Mouse (Mus musculus) C2C12 (cell line): ENCODE data around the gene Bpifb3.

Source experiments
- CTCF ChIP-seq: IDR thresholded peaks from one replicate; pipeline ENCODE4 v1.5.1; 2011; ENCODE audit not compliant: control insufficient read depth, insufficient read depth, insufficient read length
- MAX ChIP-seq: IDR thresholded peaks from one replicate; pipeline ENCODE4 v1.6.1; 2011; ENCODE audit warnings: mild to moderate bottlenecking, control low read depth

GRCm38 (mm10) chr2:153900088-153900487, 17.9 kb upstream of the Bpifb3 start, which contains the start of gene Bpifb6:
- TF ChIP-seq MAX (no peak), CTCF (no peak)
